Mouse (Mus musculus) limb, embryonic 14.5 days (tissue): ENCODE measurements at regions not wholly inside any gene's neighbourhood (a gene's known extent, or its start where the extent isn't known, plus 50 kb on each side); places are given as distances from the start of the nearest gene placed in this dataset.

Experiments used
- ATAC-seq: fragments of 200-750 bp; cut with Nextera tagmentation; 2 replicates; pipeline ENCODE4 v1.8.0; 2017; ENCODE audit warnings: low read depth, moderate number of reproducible peaks, moderate TSS enrichment; ENCODE audit not compliant: low FRiP score
- DNase-seq: peaks from one replicate; pipeline ENCODE4 v3.0.0-alpha.2; 2015; ENCODE audit warnings: low spot score
- H3K27ac ChIP-seq: fragments of 300-500 bp; sonication (generic); replicated peaks from 2 replicates; pipeline ENCODE4 v1.5.1; 2014; ENCODE audit warnings: low read depth, mild to moderate bottlenecking, low read length, moderate library complexity, mixed read lengths
- H3K27me3 ChIP-seq: fragments of 300-500 bp; sonication (generic); 2 replicates; pipeline ENCODE4 v1.6.1; 2014; ENCODE audit warnings: low read length, mixed read lengths; ENCODE audit not compliant: control insufficient read depth, insufficient read depth
- H3K36me3 ChIP-seq: fragments of 300-500 bp; sonication (generic); 2 replicates; pipeline ENCODE4 v1.6.1; 2014; ENCODE audit warnings: mild to moderate bottlenecking, low read length, moderate library complexity, mixed read lengths; ENCODE audit not compliant: control insufficient read depth, insufficient read depth
- H3K4me1 ChIP-seq: fragments of 300-500 bp; sonication (generic); 2 replicates; pipeline ENCODE4 v1.6.1; 2014; ENCODE audit warnings: antibody characterized with exemption, low read length, mixed read lengths; ENCODE audit not compliant: control insufficient read depth, insufficient read depth
- H3K4me2 ChIP-seq: fragments of 300-500 bp; sonication (generic); replicated peaks from 2 replicates; pipeline ENCODE4 v1.6.1; 2014; ENCODE audit warnings: low read depth, mild to moderate bottlenecking, low read length, moderate library complexity; ENCODE audit not compliant: severe bottlenecking
- H3K4me3 ChIP-seq: fragments of 300-500 bp; sonication (generic); replicated peaks from 2 replicates; pipeline ENCODE4 v1.5.1; 2014; ENCODE audit warnings: low read length
- H3K9ac ChIP-seq: fragments of 300-500 bp; sonication (generic); 2 replicates; pipeline ENCODE4 v1.6.1; 2014; ENCODE audit warnings: mild to moderate bottlenecking, low read depth, low read length, moderate library complexity; ENCODE audit not compliant: severe bottlenecking
- H3K9me3 ChIP-seq: fragments of 300-500 bp; sonication (generic); 2 replicates; pipeline ENCODE4 v1.6.1; 2016; ENCODE audit warnings: low read length; ENCODE audit not compliant: control insufficient read depth
- POLR2A ChIP-seq: fragments of 200-500 bp; IDR thresholded peaks from 2 replicates; pipeline ENCODE4 v1.8.0; 2012; ENCODE audit warnings: inconsistent platforms, mild to moderate bottlenecking, moderate library complexity, borderline replicate concordance; ENCODE audit not compliant: insufficient read depth, insufficient read length; ENCODE audit errors: extremely low read depth
- WGBS: fragments of 180-500 bp; shearing (Covaris S2); extraction: QIAGEN DNeasy Blood & Tissue Kit; methylation state at CpG from one replicate; pipeline ENCODE4 v1.1.7; 2014; 5-methylcytosine and 5-hydroxymethylcytosine counted together

DNA sequence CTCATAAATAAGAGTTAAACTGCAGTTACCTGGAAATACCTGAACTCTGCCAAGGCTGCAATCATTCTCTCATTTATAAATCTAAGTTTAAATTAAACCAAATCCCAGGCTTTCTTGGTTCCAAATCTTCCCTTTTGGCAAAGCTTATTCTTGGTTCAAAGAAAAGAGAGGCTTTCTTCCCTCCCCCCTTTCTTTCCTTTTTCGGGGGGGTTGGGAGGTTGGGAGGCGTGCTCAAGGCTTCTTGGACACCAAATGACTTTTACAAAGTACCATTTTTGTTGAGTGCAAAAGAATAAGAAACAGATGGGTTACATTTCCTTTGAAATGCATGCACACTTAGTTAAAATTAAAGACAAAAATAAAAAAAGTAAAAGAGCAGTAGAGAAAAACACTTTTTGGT is 105.4 kb upstream of the Mroh9 start:
- Histone ChIP-seq H3K27ac (no peak overlapping the region), H3K36me3 (no peaks in the 10 kb centered on the region), H3K4me3 (no peak overlapping the region), H3K9ac (no peak overlapping the region), H3K4me2 (no peak overlapping the region), H3K4me1 (no peaks in the 10 kb centered on the region; the same call in 1 of the 2 replicates), H3K9me3 (no peaks in the 10 kb centered on the region), H3K27me3 (no peaks in the 10 kb centered on the region)
- TF ChIP-seq POLR2A, result no peak
- DNase-seq, result peak; percentile 73
- ATAC-seq, result no peak; the same call in 1 of the 2 replicates
- WGBS, result 15% methylated on average over 2 of the region's 2 CpGs

DNA sequence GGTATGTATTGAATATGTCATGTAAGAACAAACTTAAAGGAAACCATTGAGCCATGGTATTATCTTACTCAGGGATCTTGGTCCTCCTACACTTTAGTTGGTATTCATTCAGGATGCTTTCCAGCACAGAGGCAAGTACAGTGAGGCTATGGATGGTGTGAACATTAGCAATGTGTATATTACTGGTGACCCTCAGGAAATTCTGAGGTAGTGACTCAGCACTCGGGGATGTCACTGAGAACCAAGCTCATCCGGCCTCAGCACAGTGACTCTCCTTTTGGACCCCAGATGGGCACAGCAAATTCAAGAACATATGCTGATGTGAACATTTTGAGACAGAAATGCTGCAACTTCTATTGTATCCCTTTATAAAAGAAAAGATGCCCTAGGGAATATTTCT is 96.4 kb upstream of the Mroh9 start:
- Histone ChIP-seq H3K4me2 (no peak overlapping the region), H3K27me3 (no peaks in the 10 kb centered on the region), H3K9ac (no peak overlapping the region), H3K27ac (no peak overlapping the region), H3K4me3 (no peak overlapping the region), H3K9me3 (no peaks in the 10 kb centered on the region), H3K36me3 (no peaks in the 10 kb centered on the region), H3K4me1 (peaks cover 3% of the 10 kb centered on the region; the same call in 1 of the 2 replicates)
- 81% methylated on average over 2 of the region's 2 CpGs for WGBS
- no peak for TF ChIP-seq POLR2A
- no peak for DNase-seq
- ATAC-seq, result no peak

DNA sequence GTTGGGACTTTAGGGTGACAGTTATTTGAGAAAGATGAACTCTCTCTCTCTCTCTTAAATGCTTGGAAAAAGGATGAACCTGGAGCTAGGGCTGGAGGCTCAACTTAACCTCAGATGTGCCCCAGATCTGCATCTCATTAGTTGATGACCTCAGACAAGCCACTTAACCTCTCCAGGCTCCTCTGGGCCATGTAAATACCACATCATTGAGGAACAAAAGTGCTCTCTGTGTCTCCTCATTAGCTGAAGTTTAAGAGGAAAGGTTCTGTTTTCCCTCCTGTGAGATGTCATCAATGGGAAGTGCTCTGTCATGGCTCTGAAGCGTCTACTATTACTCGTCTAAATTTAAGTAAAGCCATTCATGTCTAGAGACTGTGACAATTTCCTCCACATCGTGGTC is 91.5 kb upstream of the Mroh9 start:
- no peaks in the 10 kb centered on the region for H3K27me3 ChIP-seq
- H3K27ac ChIP-seq, result no peak overlapping the region
- H3K4me1 ChIP-seq, result no peaks in the 10 kb centered on the region
- WGBS, result 15% methylated on average over 3 of the region's 3 CpGs
- H3K9me3 ChIP-seq, result no peaks in the 10 kb centered on the region
- no peak for TF ChIP-seq POLR2A
- H3K4me2 ChIP-seq, result no peak overlapping the region
- H3K9ac ChIP-seq, result no peak overlapping the region
- H3K4me3 ChIP-seq, result no peak overlapping the region
- DNase-seq, result no peak
- H3K36me3 ChIP-seq, result no peaks in the 10 kb centered on the region
- ATAC-seq, result no peak

DNA sequence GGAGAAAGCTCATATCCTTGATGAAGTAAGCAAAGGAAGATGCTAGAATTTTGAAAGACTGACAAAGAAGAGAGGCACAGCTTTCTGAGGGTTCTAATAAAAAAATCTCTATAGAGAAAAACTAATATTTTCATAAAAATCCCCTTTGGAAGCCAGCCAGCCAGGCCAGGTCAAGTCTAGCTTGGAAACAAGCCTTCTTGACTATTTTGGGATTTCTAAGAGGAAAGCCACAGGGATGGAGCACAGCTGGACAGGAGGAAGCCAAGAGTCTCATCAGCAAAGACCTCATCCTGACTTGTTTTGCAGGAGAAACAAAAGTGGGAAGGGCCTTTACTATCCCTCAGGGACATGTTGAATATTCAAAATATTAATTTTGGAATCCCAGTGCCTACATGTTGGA is 81.6 kb upstream of the Mroh9 start:
- 0 out of 2 replicates have a peak, but pooled peaks cover 4% of the 10 kb centered on the region for H3K9me3 ChIP-seq
- DNase-seq (peak; percentile 39), ATAC-seq (no peak)
- no peak overlapping the region for H3K4me2 ChIP-seq
- H3K27me3 ChIP-seq, result no peaks in the 10 kb centered on the region
- H3K4me1 ChIP-seq, result no peaks in the 10 kb centered on the region
- H3K36me3 ChIP-seq, result no peaks in the 10 kb centered on the region
- no peak overlapping the region for H3K4me3 ChIP-seq
- no peak overlapping the region for H3K9ac ChIP-seq
- no peak overlapping the region for H3K27ac ChIP-seq
- no peak for TF ChIP-seq POLR2A

DNA sequence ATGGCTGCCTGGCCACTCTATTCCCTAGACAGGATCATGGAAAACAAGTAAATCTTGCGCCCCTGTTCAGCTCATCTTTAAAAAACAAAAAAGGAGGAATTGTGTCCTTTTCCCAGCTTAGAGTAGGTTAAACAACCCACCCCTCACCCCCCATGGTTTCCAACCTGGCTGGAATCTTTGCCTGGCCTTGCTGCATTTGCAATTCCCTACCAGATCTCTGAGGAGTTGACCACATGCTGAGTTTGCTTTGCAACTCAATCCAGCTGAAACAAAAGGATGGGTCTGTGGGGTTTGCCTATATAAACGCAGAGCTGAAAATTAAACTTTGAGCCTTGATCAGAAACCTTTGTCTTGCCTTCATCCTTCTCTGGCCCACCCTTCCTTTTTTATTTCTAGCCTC is 78.2 kb upstream of the Mroh9 start:
- 44% methylated on average over 2 of the region's 2 CpGs for WGBS

DNA sequence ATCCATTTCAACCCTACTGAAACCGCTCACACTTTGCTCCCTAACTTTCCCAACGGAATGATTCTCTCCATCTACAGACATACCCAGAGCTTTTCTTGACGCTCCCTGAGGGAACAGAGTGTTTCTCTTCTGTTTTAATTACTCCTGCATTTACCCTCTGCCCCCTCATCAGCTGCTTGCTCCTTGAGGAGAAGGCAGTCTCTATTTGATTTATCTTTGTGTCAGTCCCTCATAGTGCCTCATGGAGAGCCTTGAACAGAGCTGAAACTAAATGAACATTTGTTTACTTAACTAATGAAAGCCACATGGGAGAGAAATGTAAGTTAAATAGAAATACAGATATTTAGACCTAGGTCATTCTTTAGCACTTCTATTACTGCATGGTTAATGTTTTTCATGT is 74.4 kb upstream of the Mroh9 start:
- WGBS, result 24% methylated on average over 3 of the region's 3 CpGs

More for the DNA sequence above, 78.2 kb upstream of the Mroh9 start:
- ATAC-seq (no peak), DNase-seq (no peak)
- TF ChIP-seq POLR2A, result no peak
- Histone ChIP-seq H3K27me3 (no peaks in the 10 kb centered on the region), H3K4me2 (no peak overlapping the region), H3K4me3 (no peak overlapping the region), H3K4me1 (0 out of 2 replicates have a peak, but pooled peaks cover 5% of the 10 kb centered on the region), H3K27ac (no peak overlapping the region), H3K36me3 (no peaks in the 10 kb centered on the region), H3K9ac (no peak overlapping the region), H3K9me3 (no peaks in the 10 kb centered on the region)

More for the DNA sequence above, 74.4 kb upstream of the Mroh9 start:
- Histone ChIP-seq H3K9ac (no peak overlapping the region), H3K36me3 (no peaks in the 10 kb centered on the region), H3K27me3 (no peaks in the 10 kb centered on the region), H3K4me3 (no peak overlapping the region), H3K4me2 (no peak overlapping the region), H3K27ac (no peak overlapping the region), H3K4me1 (0 out of 2 replicates have a peak, but pooled peaks cover 5% of the 10 kb centered on the region), H3K9me3 (no peaks in the 10 kb centered on the region)
- ATAC-seq (no peak), DNase-seq (no peak)
- TF ChIP-seq POLR2A, result no peak
